Mouse (Mus musculus): ENCODE measurements at regions not wholly inside any gene's neighbourhood (a gene's known extent, or its start where the extent isn't known, plus 50 kb on each side); places are given as distances from the start of the nearest gene placed in this dataset.

- TF ChIP-seq CTCF (IDR thresholded peaks at IDR 0.05; ENCODE audit: borderline replicate concordance, control insufficient read depth, extremely low read depth, insufficient read depth, low read length, poor library complexity) (no peak), POLR2A (IDR thresholded peaks at IDR 0.05; ENCODE audit: control insufficient read depth, extremely low read depth, insufficient read depth, low read length, poor library complexity) (no peak)
These were observed 54.2 kb upstream of the Atxn1 start for GRCm38 (mm10) chr13:46018903-46019430.
